Mouse (Mus musculus) MN1 (cell line): ENCODE measurements around the gene Ncdn.
A peak's percentile ranks its signal among the peaks of the same experiment; 100 is the strongest.

Source experiments
- DNase-seq: peaks from one replicate; pipeline ENCODE4 v3.0.0-alpha.2; 2016; ENCODE audit warnings: low spot score

Ncdn gene

DNA sequence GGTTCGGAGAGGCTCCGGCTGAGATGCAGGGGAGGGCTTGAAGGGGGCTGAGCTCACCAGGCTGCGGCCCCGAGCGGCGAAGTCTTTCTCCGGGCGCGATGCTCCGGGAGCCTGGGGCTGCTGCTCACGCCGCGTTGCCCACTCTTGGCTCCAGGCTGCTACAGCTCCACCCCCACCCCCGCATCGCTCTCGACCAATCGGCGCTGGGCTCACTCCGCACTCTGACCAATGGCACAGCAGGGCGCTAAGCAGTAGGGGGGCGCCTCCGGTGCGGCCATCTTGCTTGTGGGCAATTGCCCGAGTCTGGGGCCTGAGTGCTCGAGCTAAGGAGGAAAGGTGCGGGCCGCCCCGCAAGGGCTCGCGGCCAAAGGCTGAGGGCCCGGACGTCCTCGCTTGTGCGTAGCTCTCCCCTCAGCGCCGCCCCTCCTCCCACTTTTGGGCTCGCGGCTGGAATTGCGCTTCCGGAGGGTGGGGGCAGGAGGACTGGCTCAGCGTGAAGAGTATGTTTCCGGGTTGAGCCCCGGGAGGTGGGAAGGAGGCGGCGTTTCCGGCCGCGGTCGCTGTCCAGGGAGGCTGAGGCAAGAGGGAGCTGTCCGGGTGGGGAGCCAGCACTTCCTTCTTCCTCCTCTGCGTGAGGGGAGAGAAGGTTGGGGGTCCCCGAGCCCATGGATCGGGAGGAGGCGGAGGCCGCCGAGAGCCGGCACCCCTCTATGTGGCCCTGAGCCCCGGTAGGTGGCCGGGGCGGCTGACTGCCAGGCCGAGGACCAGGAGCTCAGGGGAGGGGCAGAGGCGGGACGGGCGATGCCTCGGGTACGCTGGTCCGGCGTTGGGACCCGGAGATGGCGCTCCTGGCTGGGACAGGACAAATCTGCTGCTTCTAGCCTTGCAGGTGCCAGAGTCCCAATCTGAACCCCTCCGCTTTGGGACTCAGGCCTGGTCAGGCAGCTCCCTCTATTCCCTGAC, at the start of gene Ncdn, which contains the start of gene AU040320:
Gene Ncdn, minus strand, starts transcription at position 171 of the 963 bp plus-strand sequence.
Gene AU040320, plus strand, starts transcription at position 277 of the 963 bp plus-strand sequence.
- DNase-seq: peak; percentile 95

DNA sequence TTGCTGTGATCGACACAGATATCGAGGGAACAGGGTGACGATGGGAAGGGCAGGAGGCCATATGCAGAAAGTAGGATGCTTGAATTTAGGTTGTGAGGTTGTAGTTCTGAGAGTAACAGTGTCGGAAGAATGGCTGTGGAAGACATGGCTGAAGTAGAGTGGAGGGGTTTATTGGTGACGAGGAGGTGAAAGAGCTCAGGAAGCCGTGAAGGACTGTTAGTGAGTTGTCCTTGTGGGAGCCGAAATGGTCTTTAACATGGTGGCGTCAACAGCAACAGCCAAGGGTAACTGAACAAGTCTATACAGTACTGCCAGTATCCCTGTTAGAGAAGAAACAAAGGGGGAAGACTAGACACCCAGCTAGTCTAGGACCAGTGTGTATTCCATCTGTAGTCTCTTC, 48.9 kb upstream of the Ncdn start:
- DNase-seq: no peak

DNA sequence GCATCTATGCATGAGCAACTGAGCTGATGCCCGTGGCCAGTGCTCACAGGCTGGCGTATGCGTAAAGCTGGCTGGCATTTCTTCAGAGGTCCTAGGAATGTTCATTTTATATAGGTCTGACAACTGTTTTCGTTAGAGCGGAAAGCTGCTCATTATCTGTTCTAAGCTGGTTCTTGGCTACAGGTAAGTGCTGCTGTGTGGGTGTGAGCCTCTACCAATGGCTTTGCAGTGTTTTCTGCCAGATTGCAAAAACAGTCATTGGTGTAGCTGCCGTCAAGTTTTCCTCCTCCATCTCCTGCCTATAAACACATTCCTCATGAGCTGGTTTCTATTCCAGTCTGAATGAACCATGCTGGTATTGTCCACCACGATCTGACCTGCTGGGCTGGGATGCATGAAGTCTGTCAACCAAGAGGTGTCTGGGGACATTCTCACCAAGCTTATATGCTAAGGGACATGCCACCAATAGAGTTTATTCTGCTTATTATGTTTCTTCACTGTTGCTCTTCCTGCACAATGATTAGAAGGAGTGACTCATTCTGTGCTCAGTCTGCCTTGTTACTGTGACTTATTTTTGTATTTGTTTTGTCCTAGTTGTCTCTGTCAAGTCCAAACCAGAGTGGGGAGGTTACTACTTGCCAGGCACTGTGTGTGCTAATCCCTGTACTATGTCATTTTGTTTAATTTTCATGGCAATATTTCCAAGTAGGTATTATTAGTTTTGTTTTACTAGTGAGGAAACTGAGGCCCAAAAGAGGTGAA, 39.3 kb upstream of the Ncdn start:
- no peak for DNase-seq

DNA sequence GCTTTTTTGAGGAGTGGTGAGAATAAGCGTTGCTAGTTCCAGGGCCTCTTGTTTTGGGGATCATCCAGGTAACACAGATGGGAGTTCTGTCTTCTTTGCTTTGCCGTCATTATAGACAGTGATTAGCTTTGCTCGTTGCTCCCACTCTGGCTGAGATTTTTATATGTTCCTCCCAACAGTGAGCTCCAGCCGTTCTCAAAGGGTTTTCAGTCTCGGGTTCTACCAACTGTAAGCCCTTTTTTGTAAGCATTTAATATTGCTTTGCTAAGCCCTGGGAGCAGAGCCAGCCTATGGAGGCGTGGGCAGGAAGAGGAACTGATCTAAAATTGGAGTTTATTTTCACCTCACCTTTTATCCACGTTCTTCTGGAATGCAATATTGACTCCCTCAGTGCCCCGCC, 29.8 kb upstream of the Ncdn start:
- no peak for DNase-seq

DNA sequence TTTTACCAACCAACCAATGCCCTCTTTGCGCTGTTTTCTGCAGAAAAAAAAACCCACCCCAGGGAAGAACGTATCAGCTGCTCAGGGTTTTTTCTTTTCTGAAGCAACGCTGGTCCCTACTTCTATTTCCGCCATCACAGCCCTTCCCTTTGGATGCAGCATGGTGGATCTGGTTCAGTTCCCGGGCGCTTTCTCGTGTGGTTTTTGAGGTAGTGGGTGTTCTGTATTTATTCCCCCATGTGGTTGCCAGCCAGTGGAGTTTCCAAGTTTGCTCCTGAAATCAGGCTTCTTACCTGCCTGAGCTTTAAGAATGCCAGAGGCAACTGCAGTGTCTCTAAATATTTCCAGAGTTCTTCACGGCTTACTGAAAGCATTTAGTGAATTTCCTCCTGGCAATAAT, 29.3 kb upstream of the Ncdn start:
- no peak for DNase-seq

DNA sequence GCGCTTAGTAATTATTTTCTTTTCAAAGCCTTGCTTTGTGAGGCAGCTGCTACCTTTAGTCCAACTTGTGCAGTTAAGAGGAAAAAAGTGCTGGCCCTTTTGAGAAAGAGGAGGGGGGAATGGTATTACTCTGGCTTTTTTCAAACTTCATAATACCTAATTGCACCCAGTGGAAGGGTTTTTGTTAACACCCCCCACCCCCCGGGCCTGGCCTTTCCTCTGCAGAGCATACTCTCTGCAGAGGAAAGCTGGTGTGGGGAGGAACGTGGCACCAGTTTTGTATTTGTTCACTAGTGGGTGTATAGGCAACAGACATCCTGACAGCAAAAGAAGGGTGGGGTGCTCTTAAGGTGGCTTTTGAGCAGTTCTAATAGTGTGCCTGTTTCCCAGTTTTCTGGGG, 28.6 kb upstream of the Ncdn start:
- DNase-seq: no peak

DNA sequence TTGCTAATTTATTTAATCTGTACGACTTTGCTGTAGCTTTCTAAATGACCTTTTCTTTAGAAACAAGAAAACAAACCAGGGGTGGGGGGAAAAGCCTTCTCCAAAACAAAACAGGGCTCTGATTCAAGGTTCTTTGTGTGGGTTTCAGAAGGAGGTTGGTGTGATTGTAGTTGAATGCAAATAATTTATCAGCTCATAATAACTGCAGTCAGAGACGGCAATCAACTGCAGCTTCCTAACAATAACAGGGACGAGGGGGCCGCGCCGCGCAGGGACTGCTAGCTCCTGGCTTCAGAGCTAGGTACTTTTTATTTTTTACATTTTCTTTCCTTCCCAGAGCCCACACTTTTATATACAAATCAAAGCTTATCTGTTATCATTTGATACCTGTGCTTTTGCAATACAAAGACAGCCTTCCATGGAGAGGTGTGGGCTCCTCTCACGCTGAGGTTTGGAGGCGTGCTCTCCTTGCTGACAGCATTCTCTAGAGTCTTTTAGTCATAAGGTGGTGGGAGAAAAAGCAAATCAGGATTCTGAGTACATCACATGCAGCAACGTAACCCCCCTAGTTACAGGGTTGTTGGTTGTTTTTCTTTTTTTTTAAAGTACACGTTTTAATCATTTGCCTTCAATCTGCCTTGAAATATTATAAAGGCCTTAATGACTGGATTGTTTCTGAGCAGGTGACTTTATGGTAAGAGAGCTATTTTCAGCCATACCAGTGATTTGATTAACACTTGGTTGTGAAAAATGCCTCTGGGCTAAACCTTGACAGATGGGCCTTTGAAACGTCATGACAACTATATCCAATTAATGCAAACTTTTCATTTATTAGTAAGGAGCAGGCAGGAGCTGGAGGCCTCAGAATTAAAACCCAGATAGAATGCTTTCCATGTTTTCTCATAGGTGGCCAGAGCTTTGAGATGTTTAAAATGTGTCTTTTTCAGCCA, 26.9 kb upstream of the Ncdn start:
- DNase-seq: no peak

DNA sequence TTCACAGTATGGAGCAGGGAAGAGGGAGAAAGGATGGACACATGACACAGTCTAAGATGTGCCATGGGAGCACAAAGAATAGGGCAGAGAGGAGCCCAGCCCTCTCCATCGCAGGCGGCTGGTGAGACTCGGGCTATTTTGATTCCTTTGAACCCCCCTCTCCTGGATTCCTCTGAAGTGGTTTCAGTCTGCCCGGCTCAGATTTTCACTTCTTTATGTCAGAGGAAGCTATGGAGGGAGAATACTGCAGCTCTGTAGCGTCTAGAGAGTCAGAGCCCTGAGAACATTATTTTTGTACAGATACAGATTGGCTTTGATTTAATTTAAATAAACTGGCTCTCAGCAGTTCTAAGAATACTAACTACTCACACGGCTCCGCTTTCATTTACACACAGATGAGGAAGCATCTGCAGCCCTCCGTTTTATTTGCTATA, 25.9 kb upstream of the Ncdn start:
- no peak for DNase-seq

DNA sequence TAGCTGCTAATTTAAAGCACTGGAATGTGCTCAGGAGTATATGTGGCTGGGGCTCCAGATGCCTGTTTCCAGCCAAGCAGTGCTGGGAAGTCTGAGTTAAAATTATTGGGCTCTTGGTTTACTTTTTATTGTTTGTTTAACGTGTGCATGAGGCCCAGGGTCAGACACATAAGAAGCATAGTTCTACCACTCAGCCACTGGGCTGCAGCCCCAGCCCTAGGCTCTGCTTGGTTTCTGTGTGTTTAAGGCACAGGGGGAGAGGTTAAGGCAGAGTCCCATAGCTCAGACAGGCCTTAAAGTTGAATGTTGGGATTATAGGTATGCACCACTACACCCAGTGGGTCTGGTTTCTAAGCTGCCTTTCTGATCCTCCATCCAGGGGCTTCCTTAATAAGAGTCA, 21.9 kb upstream of the Ncdn start:
- no peak for DNase-seq

DNA sequence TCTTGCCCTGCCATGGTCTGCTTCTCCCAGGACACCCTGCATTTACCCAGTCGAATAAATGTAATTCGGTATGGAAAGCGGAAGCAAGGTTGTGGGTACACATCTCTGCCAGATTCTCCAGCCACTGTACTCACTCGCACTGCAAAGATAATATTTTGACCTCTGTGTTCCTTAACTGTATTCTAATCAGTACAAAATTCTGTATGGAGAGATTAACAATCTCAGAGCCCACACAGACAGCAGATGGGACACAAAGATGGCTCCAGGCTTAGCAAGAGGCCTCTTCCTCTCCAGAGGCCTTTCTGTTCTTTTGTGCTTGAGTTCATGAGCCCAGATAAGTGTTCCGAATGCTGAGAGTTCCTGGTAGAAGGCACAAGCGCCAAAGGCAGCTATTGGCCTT, 20.6 kb upstream of the Ncdn start:
- DNase-seq: no peak

DNA sequence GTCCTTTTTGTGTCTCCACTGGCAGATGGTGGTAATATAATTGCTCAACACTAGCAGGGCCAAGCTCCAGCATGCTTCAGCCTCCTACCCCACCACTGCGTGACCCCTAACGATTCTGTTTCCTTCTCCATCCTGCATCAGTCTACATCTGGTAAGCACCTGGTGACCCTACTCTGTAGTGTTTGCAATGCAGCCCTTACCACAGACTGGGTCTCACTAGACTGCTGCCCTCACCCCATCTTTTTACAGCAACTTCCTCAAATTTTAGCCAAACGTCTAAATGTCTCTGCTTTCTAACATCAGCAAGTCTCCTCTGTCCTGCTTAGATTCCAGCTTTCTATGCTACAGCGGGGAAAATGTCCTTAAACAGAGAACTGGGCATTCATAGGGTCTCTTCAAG, 17.6 kb upstream of the Ncdn start:
- no peak for DNase-seq

DNA sequence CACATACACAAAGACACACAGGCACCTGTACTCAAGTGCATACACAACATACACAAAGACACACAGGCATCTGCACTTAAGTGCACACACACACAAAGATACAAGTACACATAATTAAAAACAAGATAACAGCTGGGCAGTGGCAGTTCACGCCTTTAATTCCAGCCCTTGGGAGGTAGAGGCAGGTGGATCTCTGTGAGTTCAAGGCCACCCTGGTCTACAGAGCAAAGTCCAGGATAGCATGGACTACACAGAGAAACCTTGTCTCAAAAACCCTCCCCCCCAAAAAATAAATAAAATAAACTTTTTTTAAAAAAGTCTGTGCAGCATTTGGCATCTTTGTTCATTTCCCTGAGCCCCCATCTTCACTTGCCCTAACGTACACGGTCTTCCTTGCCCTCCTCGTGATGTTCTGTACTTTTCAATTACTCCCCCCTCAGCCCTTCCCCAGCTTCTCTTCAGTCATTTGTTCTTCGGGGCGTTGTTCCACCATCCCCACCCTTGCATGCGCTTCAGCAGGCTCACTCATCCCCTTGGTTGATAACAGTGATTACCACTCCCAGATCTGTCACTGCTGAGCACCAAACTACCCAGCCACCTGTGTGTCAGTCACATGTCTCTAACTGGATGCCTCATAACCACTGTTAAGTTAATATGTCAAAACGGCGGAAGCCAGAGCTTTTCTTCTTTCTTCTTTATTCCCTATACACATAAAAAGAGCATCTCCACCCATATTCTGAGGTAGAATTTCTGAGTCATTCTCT, 16.7 kb upstream of the Ncdn start:
- DNase-seq: no peak

DNA sequence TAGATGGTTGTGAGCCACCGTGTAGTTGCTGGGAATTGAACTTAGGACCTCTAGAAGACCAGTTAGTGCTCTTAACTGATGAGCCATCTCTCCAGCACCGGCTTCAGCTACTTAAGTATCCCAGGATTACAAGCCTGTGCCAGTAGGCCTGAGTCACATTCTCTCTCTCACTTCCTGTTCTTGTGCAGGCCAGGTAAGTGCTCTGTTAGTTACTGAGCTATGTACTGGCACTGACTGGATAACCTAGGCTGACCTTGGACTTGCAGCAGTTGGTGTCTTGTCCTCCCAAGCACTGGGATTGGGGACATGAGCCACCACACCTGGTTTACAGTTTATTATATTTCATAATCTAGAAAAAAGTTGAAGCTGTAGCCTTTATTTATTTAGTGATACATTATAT, 10.2 kb upstream of the Ncdn start:
- no peak for DNase-seq

DNA sequence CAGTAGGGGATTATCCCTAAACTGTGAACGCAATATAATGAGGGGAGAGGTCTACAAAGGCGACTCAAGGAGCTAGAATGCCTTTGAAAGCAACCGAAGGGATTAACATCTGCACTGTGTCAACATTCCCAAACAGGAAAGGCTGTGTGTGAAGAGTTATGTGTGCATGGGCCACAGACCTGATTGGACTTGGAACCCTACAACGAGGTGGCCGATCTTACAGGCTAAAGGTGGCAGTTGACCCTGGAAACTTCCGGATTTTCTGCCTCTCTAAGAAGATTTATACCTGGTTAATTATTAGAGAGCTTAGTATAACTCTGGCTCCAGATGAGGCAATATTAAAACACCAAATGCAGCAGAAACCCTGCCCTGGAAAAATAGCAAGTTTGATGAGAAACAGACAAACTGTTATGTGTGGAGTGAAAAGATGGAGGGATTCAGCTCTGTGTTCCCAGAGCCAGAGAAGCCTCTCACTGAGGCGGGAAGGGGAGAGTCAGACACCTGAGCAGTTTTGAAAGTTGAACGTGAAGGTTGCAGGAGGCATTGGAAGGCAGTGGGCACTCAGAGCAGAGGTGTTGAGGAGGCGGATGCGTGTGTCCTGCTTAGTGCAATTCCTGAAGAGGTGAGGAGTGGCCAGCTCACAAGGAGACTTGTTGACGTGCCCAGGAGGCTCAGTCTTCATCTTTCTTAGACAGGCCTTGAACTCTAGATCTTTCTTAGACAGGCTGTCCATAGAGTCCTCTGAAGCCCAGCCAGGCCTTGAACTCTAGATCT, 9.5 kb upstream of the Ncdn start:
- DNase-seq: no peak

DNA sequence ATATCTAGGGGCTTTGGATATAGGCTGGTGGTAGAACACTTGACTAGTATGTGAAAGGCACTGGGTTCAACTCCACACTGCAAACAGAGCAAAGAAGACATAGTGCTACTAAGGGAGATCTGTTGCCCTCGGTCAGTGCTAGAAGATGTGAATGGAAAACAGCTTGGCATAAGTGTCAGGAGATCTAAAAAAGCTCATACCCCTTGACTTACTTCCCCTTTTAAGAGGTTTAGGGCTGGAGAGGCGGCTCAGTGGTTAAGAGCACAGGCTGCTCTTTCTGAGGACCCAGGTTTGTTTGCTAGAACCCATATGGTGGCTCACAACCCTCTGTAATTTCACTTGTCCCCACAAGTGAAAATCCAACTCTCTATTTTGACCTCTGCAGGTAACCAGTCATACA, 6.2 kb upstream of the Ncdn start:
- no peak for DNase-seq

DNA sequence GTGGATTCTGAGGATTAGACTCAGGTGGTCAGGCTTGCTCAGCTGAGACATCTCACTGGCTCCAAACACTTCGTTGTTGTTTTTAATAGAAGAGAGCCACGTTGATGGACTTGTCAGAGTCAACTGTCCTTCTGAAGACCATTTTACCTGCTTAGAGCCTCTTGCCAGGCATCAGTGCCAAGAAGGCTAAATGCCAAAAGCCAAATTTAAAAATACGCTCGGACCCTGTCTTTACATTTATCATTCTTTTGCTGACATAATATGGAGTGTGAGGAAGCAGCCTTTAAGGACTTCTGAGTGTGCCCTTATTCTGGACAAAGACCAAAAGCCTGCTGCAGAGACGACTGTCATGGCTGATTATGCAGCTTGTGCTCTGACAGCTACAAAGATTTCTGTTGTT, 5.1 kb upstream of the Ncdn start:
- no peak for DNase-seq

DNA sequence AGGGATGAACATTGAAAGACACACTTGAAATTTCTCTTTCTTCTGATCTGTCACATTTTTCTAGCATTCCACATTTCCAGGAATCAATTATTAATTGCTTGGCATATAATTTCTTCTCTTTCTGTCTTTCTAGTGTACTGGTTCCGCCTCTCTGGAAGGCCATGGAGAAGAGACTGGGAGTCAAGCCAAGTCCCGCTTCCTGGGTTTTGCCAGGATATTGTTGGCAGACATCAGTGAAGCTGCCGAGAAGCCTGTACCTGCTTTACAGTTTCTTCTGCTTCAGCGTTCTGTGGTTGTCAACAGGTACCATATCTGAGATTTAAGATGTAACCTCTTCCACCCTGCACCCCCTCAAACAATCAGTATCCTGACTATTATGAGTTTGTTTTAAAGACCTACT, 3.5 kb upstream of the Ncdn start:
- peak; percentile 49 for DNase-seq

DNA sequence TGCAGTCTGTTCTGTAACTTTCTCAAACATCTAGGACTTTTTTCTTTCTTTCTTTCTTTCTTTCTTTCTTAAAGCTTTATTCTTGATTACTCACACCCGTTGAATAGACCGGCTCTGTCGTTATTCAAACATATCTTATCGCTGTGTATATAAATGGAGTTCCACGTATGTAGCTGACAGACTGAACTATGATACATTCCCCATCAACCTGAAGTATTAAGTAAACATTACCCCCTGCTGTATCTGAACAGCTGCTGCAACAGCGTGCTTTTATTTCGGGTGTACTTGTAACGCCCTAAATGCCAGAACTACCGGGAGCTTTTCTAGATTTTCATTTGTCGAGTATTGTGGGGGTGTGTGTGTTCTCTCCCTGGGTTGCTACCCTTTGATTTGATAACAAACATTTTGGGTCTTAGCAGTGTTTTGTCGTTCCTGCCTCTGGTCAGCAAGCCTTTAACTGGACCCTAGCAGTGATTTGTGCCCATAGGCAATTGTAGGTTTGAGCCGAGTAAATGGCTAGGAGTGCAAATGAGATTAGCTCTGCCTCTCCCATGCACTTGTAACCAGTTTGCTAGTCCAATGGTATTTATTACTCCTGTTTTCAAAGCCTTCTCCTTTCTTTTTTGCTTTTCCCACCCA, 1.6 kb upstream of the Ncdn start:
- no peak for DNase-seq

DNA sequence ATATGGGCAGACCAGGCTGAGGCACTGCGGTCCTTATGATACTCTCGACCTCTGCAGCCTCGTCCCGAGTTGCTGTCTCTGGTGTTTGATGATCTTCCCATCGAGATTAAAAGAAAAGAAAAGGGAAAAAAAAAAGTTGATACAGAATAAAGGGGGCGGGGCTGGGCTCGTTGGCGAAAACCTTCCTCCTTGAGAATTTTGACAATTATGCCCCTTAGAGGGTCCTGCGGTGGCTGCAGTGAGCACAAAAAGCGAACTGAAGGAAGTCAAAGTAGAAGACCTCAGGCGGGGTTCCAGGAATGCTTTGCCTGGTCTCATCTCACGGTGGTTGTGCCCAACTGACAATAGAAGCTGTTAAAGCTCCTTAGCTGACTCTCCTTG, 983 bp upstream of the Ncdn start:
- no peak for DNase-seq

DNA sequence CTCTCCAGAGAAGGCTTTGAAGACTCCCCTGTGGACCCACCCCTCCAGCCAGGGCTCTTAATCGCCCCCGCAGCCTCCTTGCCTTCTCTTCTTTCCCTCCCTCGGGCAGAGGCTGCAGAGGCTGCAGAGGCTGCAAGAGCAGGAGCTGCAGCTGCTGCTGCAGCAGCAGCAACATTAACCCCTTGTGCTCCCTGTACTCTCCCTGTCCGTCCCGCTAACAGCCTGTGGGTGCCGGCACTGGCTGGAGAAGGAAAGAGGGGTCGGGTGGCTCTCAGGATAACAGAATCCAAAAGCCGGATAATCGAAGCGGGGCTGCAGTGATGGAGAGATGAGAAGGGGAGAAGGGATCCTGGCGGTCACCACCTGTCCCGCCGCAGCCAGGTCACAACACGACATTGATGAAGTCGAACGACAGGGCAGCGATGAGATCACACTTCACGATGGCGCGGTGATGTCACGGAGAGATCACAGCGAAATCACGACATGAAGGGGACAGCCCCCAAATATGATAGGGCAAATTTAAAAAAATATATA, 563 bp downstream of the Ncdn start:
- peak; percentile 63 for DNase-seq
